Mouse (Mus musculus): ENCODE measurements at regions not wholly inside any gene's neighbourhood (a gene's known extent, or its start where the extent isn't known, plus 50 kb on each side); places are given as distances from the start of the nearest gene placed in this dataset.

- in situ Hi-C loops (cut with MboI, MseI): loop anchor here (25.0 kb wide), 1 partner anchor 814 kb away; no protein-coding TSS in a partner anchor
Observed at GRCm38 (mm10) chr9:73173589-73174247, 60.5 kb downstream of the Rsl24d1 start.

- in situ Hi-C loops (cut with MboI, MseI): no loop called here
Observed at GRCm38 (mm10) chr9:73176645-73177044, 63.4 kb downstream of the Rsl24d1 start.

DNA sequence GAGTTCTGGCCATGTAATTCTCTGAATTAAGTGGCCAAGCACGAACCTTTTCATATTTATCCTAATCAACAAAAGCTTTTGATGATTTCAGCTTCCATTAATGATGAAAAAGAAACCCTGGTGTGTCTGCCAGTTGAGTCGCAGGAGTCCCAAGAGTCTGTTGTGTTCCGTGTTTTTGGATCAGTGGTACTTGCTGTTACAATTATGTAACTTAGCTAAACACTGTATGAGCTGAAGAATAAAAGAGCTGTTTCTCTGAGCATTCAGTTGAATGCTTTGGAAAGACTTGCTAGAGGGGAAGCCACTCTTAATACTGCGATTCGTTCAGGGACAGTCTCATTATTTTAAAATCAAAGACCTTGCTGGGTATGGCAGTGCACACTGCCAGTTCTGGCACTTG is 70.1 kb downstream of the Rsl24d1 start:
- in situ Hi-C loops (cut with MboI, MseI): no loop called here

DNA sequence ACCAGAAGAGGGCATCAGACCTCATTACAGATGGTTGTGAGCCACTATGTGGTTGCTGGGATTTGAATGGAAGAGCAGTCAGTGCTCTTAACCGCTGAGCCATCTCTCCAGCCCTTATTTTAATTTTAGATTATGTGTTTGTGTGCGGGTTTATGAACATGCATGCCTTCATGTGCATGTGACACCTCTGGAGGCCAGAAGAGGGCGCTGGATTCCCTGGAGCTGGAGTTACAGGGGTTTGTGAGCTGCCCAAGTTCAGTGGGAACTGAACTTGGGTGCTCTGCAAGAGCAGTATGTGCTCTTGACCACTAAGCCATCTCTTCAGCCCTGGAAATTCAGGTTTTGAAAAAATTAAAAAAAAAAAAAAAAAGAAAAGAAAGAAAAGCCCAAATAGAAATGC is 71.7 kb downstream of the Rsl24d1 start:
- in situ Hi-C loops (cut with MboI, MseI): no loop called here

DNA sequence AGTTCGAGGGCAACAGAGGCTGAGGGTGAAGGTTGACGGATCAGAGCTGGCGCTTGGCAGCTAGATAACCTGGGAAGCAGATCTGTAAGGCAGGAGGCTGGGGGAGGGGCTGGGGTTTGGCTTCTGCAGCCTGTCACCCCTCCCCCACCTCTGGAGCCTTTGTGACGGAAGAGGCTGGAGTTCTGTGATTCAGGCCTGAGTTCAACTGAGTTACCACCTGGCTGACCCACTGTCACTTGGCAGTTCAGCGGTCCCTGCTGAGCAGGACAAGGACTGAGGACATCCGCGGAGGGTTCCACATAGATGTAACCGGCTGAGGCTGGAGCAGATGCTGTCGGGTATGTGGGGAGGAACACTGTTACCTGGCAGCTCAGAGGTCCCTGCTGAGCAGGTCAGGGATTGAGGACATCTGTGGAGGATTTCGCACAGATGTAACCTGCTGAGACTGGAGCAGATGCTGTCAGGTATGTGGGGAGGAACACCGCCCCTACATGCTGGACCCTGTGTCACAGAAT is 79.1 kb downstream of the Rsl24d1 start:
- in situ Hi-C loops (cut with MboI, MseI): no loop called here

DNA sequence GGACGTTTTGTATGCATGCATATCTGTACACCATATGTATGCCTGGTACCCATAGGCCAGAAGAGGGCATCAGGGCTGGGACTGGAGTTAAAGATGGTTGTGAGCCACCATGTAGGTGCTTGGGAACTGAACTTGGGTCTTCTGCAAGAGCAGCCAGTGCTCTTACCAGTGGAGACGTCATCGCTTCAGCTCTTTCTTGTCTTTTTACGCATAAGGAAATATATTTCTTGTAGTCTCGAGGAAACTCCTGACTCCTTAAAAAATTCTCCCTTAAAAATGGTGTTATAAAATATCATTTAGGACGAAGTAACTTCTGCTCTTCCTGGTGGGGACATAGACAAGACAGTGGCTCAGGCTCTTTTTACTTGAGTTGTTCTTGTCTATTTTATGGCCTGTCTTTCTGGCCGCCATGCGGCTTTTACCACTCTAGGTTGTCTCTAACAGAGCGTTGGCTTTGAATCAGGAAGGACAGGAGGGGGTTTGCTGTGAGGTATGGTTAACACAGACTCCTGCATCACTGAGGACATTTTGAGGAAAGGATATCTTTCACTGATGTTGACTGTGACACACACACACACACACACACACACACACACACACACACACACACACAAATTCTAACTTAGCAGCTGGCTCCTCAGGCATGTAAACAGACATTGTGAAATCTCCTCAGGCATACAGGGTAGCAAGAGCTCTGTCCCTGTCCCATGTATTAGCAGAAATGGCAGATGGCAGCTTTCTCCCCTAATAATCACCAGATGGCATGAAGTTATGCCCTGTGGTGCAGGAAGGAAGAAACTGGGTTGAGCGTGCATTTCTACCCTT is 85.2 kb downstream of the Rsl24d1 start:
- in situ Hi-C loops (cut with MboI, MseI): no loop called here

DNA sequence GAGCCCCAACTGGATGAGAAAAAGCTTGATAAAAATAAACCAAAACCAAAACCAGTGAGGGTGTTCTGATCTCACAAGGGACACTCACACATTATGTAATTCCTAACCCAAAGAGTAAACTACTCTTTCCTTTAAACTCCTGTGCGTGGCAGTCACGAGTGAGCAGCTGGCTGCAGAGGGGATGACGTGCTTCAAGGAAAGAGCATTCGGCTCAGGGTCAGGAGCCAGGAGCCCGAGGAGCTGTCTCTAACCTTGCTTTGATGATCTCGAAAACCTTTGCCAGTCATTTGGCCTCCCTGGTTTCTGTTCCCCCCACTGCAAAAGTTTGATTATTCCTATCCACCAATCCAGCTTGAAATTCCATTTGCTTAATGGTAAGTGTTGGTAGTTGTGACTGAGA is 109.9 kb downstream of the Rsl24d1 start:
- in situ Hi-C loops (cut with MboI, MseI): loop anchor here (5.0 kb wide), 1 partner anchor 34 kb away; no protein-coding TSS in a partner anchor

DNA sequence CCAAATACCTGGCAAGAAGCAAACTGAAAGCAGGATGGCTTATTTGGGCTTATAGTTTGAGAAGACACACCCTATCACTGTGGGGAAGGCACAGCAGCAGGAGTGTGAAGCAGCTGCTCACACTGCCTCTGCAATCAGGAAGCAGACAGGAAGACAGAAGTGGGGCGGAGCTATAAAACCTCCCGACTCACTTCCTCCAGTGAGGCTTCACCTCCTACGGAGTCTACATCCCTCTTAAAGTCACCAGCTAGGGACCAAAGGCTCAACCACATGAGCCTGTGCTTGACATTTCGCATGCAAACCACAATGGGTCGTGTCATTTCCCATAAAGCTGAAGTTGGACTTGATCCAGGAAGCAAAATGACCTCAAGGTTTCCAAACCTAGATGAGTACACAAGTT is 127.0 kb downstream of the Rsl24d1 start:
- in situ Hi-C loops (cut with MboI, MseI): no loop called here

GRCm38 (mm10) chr9:73242521-73243308 is 129.5 kb downstream of the Rsl24d1 start:
- in situ Hi-C loops (cut with MboI, MseI): no loop called here

DNA sequence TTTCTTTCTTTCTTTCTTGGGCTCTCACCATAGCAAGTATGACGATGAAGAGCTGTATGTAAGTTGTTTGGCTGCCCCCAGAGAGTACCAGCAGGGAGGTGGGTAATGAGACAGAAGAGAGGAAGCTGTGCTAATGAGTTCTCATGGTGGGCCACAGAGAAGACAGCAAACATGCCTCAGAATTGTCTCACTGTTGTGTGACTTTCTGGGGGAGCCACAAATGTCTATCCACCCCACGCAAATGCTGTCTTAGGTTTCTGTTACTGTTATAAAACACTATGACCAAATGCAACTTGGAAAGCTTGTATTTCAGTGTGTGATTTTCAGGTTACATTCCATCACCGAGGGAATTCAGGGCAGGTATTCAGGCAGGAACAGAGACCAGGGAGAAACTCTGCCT is 131.0 kb downstream of the Rsl24d1 start:
- in situ Hi-C loops (cut with MboI, MseI): no loop called here

- in situ Hi-C loops (cut with MboI, MseI): no loop called here
Observed at GRCm38 (mm10) chr9:73245524-73245923, 132.3 kb downstream of the Rsl24d1 start.

- in situ Hi-C loops (cut with MboI, MseI): loop anchor here (5.0 kb wide), 1 partner anchor 36 kb away; no protein-coding TSS in a partner anchor
Observed at GRCm38 (mm10) chr9:73258171-73258570, 144.9 kb downstream of the Rsl24d1 start.

DNA sequence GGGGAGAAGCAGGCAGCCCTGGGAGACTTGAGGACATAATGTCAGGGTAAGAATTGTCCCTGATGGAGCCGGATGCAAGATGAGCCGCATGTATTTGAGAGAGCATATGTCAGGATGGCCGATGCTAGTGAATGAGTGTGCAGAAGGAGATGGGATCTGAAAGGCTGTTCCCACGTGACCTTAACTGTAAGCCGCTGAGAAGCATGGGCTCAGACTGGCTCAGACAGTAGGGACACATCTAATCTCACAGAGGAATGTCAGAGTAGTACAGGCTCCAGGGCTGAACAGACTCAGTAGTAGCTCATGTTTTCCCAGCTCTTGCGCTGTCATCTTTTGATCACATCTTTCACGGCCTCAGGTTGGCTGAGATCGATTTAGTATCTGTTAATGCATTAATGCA is 145.4 kb downstream of the Rsl24d1 start:
- in situ Hi-C loops (cut with MboI, MseI): loop anchor here (5.0 kb wide), 1 partner anchor 36 kb away; no protein-coding TSS in a partner anchor

GRCm38 (mm10) chr9:73262711-73263110 is 149.5 kb downstream of the Rsl24d1 start:
- in situ Hi-C loops (cut with MboI, MseI): no loop called here

DNA sequence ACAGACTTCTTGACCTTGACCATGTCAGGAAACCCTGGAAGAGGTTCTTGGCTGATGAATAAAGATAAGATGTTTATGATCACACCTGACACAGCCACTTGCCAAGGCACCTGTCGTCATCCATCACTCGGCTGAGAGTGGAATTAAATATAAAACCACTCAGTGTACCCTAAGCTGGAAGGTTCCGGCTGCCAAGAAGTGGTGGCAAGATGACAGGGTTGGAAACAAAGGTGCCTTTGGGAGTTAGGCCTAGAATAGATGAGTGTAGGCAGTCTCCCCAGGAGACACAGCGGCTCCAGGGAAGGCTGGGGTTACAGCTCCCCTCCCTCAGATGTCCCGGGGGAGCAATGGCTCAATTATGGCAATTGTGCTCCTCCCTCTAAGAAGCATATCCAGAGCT is 157.0 kb downstream of the Rsl24d1 start:
- in situ Hi-C loops (cut with MboI, MseI): no loop called here

GRCm38 (mm10) chr9:73272614-73273013 is 159.4 kb downstream of the Rsl24d1 start:
- in situ Hi-C loops (cut with MboI, MseI): no loop called here

- in situ Hi-C loops (cut with MboI, MseI): no loop called here
Observed at GRCm38 (mm10) chr9:73273681-73274080, 160.5 kb downstream of the Rsl24d1 start.

GRCm38 (mm10) chr9:73275671-73276070 is 162.4 kb downstream of the Rsl24d1 start:
- in situ Hi-C loops (cut with MboI, MseI): no loop called here

DNA sequence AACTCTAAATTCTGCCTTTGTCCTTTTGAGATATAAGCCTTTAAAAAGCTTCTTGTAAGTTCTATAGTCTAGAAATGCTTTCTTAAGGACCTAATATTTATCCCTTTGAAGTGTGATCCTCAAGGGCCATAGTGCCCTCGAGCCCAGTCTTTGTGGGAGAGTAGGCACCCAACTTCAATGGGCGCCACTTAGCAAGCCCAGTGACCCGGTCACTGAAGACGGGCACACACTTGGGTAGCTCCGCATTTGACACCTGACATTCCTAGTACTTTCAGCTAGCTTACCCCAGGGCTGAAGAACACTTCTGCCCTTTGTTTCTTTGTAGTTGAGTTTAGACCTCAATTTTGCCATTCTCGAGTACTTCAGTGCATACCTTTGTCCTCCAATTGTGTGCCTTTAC is 182.1 kb downstream of the Rsl24d1 start:
- in situ Hi-C loops (cut with MboI, MseI): no loop called here

DNA sequence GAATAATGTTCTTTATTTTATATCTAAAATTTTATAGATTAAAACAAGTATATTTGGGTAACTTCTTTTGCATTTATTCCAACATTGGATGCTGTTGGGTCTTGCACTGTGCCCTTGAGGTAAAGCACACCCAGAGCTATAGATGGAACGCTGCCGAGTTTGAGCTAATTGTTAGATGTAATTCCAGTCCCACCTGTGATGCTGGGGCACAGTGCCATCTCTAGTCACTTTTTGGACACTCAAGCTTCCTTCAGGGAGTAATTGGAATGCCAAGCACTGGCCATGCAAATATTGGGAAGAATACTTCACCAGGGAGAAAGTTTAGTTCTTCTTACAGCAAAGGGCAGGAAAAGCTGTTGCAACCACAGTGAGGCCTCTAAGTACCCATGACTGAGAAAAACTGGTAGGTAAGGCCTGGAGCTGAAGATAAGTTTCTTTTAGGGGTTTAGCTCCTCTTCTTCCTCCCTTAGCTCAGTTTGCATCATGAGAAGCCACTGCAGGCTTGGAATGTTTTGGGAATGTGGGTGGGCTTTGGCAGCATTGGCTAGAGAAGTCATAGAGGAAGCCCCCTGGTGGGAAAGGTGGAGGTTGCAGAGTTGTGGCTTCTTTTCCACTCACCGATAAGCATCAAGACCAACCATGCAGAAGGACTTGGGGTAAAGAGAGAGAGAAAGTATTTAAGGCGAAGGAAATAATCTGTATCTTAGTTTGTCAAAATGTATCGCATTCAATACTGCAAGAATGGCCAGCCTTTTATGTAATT is 189.1 kb downstream of the Rsl24d1 start:
- in situ Hi-C loops (cut with MboI, MseI): no loop called here

DNA sequence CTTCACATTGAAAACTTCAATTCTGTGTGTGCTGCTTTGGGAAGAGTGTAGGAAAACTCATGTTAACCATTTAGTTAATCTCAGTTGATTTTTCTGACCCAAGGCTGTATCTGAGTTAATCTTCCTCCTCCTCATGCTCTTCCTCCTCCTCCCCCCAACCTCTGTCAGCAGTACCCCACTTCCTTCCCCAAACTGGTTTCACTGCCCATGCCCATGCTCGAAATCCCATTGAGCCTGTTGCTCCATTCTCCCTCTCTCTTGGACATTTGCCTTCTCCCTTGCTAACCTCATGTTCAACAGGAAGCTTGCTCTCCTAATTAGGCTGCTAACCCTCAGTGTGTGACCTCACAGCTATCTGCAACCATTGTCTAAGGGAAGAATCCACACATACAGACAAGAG is 203.8 kb downstream of the Rsl24d1 start:
- in situ Hi-C loops (cut with MboI, MseI): no loop called here

Data from T-helper 2 cell (primary cell).